Mouse (Mus musculus): Measurements from ENCODE around the gene Gnl2.

Gnl2 gene

GRCm38 (mm10) chr4:124997479-124998147 is 18.8 kb upstream of the Gnl2 start:
- in situ Hi-C loops (cut with MboI, MseI): loop anchor here in 1 of 2 experiments (25.0 kb wide), 1 partner anchor 490 kb away; the partner anchor contains the start of gene Grik3

DNA sequence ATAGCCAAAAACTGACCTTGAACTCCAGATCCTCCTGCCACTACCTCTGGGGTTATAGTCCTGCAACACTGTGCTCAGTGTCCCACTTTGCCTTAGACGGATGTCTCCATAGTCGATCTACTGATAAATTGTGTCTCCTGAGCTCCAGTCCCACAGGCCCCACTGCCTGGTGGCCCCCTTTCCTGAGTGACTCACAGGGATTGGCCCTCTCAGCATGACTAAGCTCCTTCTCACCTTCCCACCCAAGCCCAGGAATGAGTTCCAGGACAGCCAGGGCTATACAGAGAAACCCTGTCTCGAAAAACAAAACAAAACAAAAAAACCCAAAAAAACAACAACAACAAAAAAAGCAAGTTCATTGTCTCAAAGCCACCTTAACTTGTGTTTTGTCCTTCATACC is 16.8 kb upstream of the Gnl2 start:
- in situ Hi-C loops (cut with MboI, MseI): loop anchor here in 1 of 2 experiments (25.0 kb wide), 1 partner anchor 488 kb away; the partner anchor contains the start of gene Grik3

DNA sequence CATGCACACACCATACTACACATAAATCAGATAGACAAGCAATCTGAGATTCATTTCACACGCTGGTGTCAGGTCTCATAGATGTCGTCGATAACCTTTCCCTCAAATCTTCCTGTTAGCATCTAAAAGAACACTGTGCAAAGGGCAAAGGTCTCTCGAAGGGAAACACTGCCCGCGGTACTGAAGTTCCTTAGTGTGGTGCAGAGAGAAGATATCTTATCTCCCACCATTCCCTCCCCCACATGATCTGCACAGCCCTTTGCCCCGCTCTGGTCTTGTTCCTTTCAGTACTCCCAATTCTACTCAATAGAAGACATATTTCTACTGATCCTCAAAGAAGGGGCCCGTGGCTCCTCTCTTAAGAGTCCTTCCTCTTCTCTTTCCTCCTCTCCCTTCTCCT is 13.4 kb upstream of the Gnl2 start:
- in situ Hi-C loops (cut with MboI, MseI): no loop called here

DNA sequence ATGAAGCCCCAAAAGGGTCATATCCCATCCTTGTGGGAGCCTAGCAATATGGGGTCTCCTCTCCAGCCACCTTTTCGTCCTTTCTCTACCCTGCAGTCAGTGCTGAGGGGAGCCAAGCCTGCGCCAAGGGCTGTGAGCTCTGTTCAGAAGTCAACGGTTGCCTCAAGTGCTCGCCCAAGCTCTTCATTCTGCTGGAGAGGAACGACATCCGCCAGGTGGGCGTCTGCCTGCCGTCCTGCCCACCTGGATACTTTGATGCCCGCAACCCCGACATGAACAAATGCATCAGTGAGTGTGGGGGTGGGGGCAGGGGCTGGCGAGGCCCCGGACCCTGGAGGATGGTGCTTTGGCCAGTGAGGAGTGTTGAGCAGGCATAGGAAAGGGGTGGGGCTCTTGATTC is 11.5 kb upstream of the Gnl2 start:
- in situ Hi-C loops (cut with MboI, MseI): no loop called here

DNA sequence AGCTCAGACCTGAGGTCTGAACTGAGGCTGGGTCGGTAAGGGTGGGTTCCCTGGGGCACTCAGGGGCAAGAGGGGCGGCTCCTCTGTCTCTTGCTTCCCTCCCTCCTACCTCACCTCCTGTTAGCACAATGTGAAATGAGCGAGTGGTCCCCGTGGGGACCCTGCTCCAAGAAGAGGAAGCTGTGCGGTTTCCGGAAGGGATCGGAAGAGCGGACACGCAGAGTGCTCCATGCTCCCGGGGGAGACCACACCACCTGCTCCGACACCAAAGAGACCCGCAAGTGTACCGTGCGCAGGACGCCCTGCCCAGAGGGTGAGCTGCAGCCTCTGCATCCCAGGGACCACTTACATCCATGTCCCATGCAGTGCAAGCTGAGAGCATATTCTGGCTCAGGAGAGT is 8.9 kb upstream of the Gnl2 start:
- in situ Hi-C loops (cut with MboI, MseI): no loop called here

DNA sequence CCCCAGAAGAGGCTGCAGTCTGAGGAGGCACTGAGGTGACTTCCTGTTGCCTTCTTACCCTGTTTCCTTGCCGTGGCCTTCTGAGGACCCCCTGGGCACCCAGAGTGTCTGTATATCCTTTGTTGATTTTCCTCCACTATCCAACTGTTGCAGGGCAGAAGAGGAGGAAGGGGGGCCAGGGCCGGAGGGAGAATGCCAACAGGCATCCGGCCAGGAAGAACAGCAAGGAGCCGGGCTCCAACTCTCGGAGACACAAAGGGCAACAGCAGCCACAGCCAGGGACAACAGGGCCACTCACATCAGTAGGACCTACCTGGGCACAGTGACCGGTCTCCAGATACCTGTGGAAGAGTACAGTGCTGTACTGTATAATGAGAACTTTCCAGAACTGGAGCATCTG is 8.2 kb upstream of the Gnl2 start:
- in situ Hi-C loops (cut with MboI, MseI): no loop called here

- in situ Hi-C loops (cut with MboI, MseI): no loop called here
These were observed 7.7 kb upstream of the Gnl2 start for GRCm38 (mm10) chr4:125008712-125009111.

GRCm38 (mm10) chr4:125017431-125017830 is 1.0 kb downstream of the Gnl2 start:
- in situ Hi-C loops (cut with MboI, MseI): no loop called here

- in situ Hi-C loops (cut with MboI, MseI): no loop called here
These were observed 4.6 kb downstream of the Gnl2 start for GRCm38 (mm10) chr4:125020780-125021538.

DNA sequence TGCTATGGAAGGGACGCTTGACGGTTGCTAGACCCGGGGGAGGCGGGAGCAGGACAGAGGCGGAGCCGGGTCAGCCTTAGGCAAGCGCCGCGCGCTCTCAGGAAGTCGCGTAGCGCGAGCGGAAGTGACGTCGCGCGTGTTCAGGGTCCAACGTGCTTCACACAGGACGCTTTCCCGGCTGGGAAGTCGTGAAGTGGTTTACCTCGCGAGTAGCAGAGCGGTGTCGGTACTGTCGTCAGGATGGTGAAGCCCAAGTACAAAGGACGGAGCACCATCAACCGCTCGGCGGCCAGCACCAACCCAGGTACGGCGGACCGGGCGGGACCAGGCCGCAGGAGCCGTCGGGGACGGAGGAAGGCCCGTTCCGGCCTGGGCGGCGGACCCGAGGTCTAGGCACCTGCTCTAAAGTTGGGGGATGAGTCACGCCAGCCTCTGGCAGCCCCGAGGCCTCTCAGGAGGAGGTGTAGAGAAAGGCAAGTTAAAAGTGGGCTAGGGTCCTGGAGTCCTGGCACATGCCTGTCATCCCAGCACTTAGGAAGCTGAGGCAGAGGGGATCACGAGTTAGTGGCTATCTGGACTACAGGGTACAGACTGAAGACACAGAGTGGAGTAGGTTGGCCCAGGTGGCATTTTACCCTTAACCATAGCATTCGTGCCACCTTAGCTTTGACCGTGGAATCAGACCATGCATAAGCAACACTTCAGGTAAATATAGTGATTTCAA is 13.7 kb downstream of the Gnl2 start:
- in situ Hi-C loops (cut with MboI, MseI): loop anchor here in 1 of 2 experiments (25.0 kb wide), 1 partner anchor 1568 kb away; no protein-coding TSS in a partner anchor

GRCm38 (mm10) chr4:125034341-125034740 is 18.0 kb downstream of the Gnl2 start:
- in situ Hi-C loops (cut with MboI, MseI): loop anchor here in 1 of 2 experiments (25.0 kb wide), 1 partner anchor 1572 kb away; no protein-coding TSS in a partner anchor

GRCm38 (mm10) chr4:125044454-125044853 is 28.1 kb downstream of the Gnl2 start:
- in situ Hi-C loops (cut with MboI, MseI): loop anchor here in 1 of 2 experiments (25.0 kb wide), 1 partner anchor 1582 kb away; no protein-coding TSS in a partner anchor

GRCm38 (mm10) chr4:125055385-125055784 is 39.0 kb downstream of the Gnl2 start:
- in situ Hi-C loops (cut with MboI, MseI): loop anchor here in 1 of 2 experiments (25.0 kb wide), 1 partner anchor 343 kb away; the partner anchor contains the start of genes Fhl3 and Sf3a3

GRCm38 (mm10) chr4:125056476-125056875 is 40.1 kb downstream of the Gnl2 start:
- in situ Hi-C loops (cut with MboI, MseI): loop anchor here in 1 of 2 experiments (25.0 kb wide), 1 partner anchor 344 kb away; the partner anchor contains the start of genes Fhl3 and Sf3a3

- in situ Hi-C loops (cut with MboI, MseI): loop anchor here in 1 of 2 experiments (25.0 kb wide), 1 partner anchor 345 kb away; the partner anchor contains the start of genes Fhl3 and Sf3a3
These were observed 40.9 kb downstream of the Gnl2 start for GRCm38 (mm10) chr4:125057273-125057672.

- in situ Hi-C loops (cut with MboI, MseI): loop anchor here in 1 of 2 experiments (25.0 kb wide), 1 partner anchor 346 kb away; the partner anchor contains the start of genes Fhl3 and Sf3a3
These were observed 41.6 kb downstream of the Gnl2 start for GRCm38 (mm10) chr4:125058033-125058432.

DNA sequence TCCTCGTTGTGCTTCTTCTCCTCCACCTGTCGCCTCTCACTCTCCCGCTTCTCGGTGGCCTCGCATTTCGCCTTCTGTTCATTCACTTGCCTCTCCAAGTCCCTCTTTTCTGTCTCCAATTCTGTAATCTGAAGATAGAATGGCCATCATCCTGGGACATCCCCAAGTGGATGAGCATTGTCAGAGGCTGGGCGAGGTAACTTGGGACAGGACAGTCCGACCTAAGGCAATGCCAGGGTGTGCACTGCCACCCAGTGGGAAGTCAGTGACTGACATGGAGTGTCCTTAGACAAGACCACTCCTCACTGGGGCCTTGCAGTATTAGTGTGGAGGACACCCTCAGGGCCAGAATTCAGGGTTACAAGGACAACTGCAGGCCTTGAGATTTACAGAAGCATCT is 42.6 kb downstream of the Gnl2 start:
- in situ Hi-C loops (cut with MboI, MseI): loop anchor here in 1 of 2 experiments (25.0 kb wide), 1 partner anchor 347 kb away; the partner anchor contains the start of genes Fhl3 and Sf3a3

- in situ Hi-C loops (cut with MboI, MseI): loop anchor here in 1 of 2 experiments (10.0 to 25.0 kb wide), 2 partner anchors 119 to 352 kb away; partner anchors contain the start of genes Fhl3 and Sf3a3
These were observed 47.4 kb downstream of the Gnl2 start for GRCm38 (mm10) chr4:125063829-125064228.

GRCm38 (mm10) chr4:125065517-125066307 is 49.3 kb downstream of the Gnl2 start, which contains the start of gene Dnali1:
TSS of gene Dnali1 (minus strand) at chr4:125065703.
- in situ Hi-C loops (cut with MboI, MseI): loop anchor here in 1 of 2 experiments (10.0 to 25.0 kb wide), 2 partner anchors 121 to 353 kb away; partner anchors contain the start of genes Fhl3 and Sf3a3

Measured in T-helper 17 cell (primary cell).